Mouse (Mus musculus) gastrocnemius, adult 18-20 months (tissue): Measurements from ENCODE around the gene Robo4. TPM values are rescaled to one million over a fixed set of nuclear protein-coding genes. Genes with fewer than 3 reads are reported as not detected.

Source experiments
- DNase-seq: peaks from one replicate; pipeline ENCODE4 v3.0.0; 2021; ENCODE audit warnings: low spot score
- long read RNA-seq, 2 experiments: library from polyadenylated mRNA; stranded (forward); transcript quantifications; one replicate each; pipeline ENCODE4 v2.0.0; 2021
- total RNA-seq, 2 experiments: library from RNA; stranded (reverse); gene quantifications; 2 replicates each; pipeline ENCODE4 v1.2.3; 2021

Robo4 gene
- total RNA-seq = 10 to 100 TPM in 1 of 2 experiments, 1 to 10 TPM in 1; 6.4 to 10.1 TPM
- long read RNA-seq, experiment 1, full-length matches to known transcripts = 8 of 14 reads
- long read RNA-seq, experiment 1, partial matches to known transcripts = 3 of 14 reads
- long read RNA-seq, experiment 1, other reads (novel, unspliced or antisense) = 3 of 14 reads
- long read RNA-seq, experiment 2, full-length matches to known transcripts = 3 of 9 reads
- long read RNA-seq, experiment 2, partial matches to known transcripts = 5 of 9 reads
- long read RNA-seq, experiment 2, other reads (novel, unspliced or antisense) = 1 of 9 reads

- no peak for DNase-seq
These were observed at the start of gene Robo4 for GRCm38 (mm10) chr9:37401802-37402201. Gene Robo4 (plus strand): TSS chr9:37401897.

GRCm38 (mm10) chr9:37354485-37354884, 47.2 kb upstream of the Robo4 start:
- no peak for DNase-seq

GRCm38 (mm10) chr9:37358713-37359330, 42.9 kb upstream of the Robo4 start:
- DNase-seq = no peak

DNA sequence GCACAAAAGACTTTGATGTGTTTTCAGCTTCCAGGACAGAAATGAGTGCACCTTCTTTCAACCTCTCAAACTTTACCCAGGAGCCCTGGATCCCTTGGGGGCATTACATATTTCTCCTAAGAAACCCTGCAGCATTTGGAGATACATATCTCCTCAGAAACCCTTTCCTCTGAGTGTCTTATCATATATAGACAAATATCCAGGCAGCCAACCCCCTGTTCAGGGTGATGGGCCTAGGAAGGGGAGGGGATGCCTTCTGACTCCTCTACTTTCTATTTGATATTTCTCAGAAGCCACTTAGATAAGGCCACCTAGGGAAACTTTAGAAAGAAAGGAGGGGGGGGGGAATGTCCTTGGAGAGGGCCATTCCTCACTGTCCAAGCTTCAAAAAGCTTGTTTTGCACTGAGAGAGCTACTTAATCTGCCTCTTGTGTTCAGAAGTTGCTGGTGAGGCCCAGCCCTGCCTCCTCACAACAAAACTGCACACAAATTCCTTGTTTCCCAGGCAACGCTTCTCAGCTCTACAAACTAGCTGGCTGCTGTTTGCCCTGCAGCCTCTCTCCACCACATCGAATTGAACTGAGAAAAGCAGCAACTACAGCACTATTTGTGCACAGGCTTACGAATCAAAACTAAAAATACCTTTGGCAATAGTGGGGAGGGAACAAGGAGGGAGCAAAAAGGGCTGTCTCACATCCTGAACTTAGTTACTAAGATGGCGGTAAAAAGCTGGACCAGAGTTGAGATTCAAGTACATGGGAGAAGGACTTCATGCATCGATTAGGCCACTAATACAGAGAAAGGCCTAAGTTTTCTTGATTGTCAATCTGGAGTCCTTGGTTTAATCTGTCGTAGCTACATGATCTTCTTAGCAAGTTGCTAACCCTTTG, 42.1 kb upstream of the Robo4 start:
- no peak for DNase-seq

DNA sequence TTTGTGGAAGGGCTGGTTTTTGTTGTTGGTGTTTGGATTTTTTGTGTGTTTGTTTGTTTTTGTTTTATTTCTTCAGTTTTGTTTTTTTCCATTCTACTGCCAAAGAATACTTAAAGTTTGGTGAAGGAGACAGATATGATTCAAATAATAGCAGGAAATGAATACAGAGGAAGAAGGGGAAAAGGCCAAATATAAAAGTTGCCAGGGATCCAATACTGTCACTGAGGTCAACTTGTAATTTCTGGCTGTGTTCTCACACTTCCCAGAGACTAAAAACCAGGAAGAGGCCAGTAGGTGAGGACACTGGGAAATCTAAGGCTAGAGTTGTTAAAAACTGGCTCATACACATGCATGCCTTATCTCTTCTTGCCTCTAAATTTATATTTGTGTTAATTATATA, 39.6 kb upstream of the Robo4 start:
- DNase-seq = no peak

DNA sequence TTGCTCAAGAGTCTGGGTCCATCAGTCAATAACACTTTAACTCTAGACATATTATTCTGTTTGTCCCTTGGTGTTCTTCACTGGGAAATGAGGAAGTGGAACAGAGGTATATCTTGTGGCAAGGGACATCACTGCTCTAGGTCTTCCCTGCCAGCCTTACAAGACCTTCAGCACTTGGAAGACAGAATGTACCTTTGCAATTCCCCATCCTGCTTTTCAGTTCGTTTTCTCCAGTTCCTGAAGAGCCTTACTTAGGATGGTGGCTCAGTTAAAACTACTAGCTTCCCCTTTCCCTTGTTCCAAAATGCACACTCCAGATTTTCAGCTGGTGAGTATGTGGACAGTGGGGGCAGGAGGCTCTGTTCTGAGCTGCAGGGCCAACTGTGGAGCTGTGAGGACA, 38.8 kb upstream of the Robo4 start:
- no peak for DNase-seq

DNA sequence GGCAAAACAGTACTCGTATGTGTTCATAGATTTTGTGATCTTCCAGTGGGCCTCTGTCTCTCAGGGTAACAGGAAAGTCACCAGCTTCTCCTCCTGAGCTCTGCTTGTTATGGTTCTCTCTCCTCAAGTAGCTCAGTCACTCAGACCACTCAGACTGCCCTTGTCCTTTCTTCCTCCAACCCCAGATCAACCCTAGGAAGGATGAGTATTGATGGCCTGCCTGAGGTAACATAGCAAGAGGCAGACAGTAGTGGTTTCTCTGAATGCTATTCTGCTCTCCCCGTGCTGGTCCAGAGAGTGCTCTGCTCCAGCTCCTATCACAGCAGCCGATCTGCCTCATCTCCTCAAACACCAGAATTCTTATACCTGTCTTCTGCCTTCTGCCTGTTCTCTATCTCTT, 38.1 kb upstream of the Robo4 start:
- no peak for DNase-seq

DNA sequence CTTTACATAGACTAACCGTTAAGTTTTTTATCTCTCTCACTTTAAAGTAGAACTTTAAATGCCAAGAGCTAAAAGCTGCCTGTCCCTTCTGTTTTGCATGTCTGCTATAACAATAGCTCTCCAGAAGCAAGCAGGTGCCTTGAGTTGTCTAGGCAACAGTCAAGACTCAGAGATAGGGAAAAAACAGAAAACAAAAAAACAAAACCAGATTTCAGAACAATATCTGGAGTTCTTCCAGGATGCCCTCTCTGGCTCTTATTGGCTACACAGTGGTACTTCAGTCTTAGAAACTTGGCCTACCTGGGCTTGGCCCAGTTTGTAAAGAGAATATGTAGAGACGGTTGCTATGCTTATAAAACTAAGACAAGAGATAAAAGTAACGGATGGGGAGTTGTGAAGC, 37.3 kb upstream of the Robo4 start:
- DNase-seq = no peak

- no peak for DNase-seq
These were observed 36.0 kb upstream of the Robo4 start for GRCm38 (mm10) chr9:37365706-37366105.

DNA sequence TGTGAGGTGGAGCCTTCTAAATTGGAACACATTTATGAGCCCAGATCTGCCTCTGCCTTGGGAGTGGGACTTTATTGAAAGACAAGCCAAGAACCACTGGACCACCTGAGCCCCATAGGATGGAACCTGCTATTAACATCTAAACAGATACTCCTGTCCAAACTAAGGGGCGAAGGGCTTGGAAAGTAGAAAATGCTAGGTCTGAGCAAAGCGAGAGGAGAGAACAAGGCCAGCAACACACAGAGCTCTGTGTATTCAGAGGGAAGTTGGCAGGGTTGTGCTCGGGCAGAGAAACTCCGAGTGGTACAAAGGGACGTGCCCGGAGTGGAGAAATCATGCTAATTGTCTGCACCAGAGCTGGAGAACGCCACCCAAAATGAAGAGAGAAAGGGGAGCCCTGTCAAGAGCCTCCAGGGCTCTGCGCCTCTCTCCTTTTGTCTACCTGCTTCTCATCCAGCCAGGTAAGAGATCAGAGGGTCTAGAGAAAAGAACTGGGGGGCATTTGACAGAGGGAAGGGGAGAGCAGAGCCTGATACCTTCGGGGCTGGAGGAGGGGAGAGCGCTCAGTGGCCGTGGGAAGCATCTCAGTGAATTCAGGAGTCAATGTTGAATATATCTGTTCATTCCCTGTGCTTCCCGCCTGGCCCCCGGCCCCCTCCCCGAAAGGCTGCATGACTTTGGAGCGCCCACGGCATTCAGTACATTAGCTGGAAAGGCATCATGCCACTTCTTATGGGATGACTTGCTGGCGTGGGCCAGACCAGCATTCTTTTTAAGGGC, 34.2 kb upstream of the Robo4 start, which contains the start of gene Hepacam:
Gene Hepacam, plus strand, starts transcription at position 51 of the 780 bp plus-strand sequence.
- DNase-seq = no peak

DNA sequence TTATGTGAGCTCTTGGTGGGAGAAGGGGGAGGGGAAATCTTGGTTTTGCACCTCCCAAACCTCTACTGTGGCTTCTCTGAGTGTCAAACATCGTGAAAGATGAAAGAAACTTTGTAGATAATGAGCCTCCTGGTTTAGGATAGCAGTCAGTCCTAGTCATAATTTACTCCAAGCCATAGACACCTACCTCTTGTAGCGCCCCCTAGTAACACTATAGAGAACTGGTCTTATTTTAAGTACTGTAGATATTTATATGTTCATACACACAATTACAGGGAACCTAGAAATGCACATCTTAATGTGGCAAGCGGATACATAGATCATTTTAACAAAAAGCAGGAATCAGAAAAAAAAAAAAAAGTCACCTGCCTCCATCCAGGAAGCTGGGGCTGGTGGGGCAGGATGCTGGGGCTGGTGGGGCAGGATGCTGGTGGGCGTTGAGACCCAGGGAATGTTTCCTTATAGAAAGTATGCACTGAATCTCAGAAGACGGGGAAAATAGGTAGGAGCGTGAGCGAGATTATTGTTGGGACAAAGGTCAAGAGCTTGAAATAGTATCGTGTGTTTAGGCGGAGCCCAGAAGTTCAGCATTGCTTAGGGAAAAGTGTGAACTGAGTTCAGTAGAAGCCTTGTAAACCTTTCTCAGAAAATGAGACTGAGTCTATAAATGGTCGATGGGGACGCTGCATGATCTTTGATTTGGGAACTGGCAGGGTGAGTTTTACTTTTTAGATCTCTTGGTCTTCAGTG, 33.4 kb upstream of the Robo4 start:
- no peak for DNase-seq

GRCm38 (mm10) chr9:37368860-37369259, 32.8 kb upstream of the Robo4 start:
- peak; percentile 19 for DNase-seq

- no peak for DNase-seq
These were observed 30.4 kb upstream of the Robo4 start for GRCm38 (mm10) chr9:37371232-37371801.

DNA sequence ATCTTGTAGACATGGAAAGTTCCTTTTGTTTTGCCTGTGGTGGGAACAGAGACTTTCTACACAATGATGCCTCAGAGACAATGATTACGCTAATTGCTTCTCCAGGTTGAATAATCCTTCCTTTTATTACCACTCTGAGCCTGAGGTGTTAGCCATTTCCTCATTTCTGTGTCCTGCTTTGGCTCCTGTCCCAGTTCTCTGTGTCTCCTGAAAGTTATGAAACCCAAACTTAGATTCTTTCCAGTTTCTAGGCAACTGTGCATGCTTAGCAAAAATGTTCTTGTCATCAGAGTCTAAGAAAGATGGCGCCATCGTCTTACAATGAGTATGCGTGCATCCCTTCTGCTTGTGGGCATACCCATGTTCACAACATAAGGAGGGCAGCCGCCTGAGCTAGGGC, 26.0 kb upstream of the Robo4 start:
- DNase-seq = no peak

- DNase-seq = no peak
These were observed 18.5 kb upstream of the Robo4 start for GRCm38 (mm10) chr9:37383161-37383560.

DNA sequence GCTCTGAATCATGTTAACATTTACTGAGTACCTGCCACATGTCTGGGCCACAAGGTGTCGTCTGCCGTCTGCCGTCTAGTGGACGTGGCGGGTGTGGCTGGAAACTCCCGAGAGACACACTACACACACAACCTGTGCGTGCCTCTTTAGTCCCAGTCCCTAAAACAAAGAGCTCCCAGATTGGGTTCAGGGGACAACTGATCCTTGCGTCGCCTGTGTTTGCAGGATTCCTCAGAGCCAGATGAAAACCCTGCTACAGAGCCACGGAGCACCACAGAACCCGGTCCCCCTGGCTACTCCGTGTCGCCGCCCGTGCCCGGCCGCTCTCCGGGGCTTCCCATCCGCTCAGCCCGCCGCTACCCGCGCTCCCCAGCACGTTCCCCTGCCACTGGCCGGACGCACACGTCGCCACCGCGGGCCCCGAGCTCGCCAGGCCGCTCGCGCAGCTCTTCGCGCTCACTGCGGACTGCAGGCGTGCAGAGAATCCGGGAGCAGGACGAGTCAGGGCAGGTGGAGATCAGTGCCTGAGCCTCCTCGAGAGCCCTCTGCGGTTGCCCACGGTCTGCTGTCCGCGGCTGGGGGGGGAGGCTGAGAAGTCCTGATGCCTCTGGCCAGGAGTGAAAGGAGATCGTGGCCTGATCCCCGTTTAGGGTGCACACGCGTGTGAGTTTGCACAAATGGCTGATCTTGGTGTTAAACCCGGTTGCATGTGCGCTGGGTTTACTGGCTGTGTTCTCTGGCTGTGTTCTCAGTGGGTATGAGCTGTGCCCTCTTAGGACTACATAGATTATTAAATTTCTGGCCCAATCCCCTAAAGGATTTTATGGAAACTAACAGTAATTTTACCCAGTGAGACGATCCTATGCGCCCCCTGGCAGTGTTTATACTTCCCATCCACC, 17.2 kb upstream of the Robo4 start:
- DNase-seq = no peak

- no peak for DNase-seq
These were observed 10.8 kb upstream of the Robo4 start for GRCm38 (mm10) chr9:37390891-37391290.

- DNase-seq = no peak
These were observed 9.6 kb upstream of the Robo4 start for GRCm38 (mm10) chr9:37392071-37392470.

- no peak for DNase-seq
These were observed 8.1 kb upstream of the Robo4 start for GRCm38 (mm10) chr9:37393482-37394131.
